Mouse (Mus musculus) G1E-ER4 (cell line): Measurements from ENCODE around the gene Pear1. TPM values are rescaled to one million over a fixed set of nuclear protein-coding genes. Genes with fewer than 3 reads are reported as not detected.
"Not testable (repeated sequence)": the region's sequence is repeated elsewhere in the genome, so short reads cannot be mapped to it uniquely, and the experiment has no call there.

Experiments used
- GATA1 ChIP-seq: IDR thresholded peaks from one replicate; pipeline ENCODE4 v1.8.0; 2012; ENCODE audit warnings: low read length, inconsistent platforms
- polyA plus RNA-seq: library from polyadenylated mRNA; stranded (reverse); fragments of >175 nt; gene quantifications from 2 replicates; pipeline ENCODE4 v1.2.3, GENCODE M21; 2012

The Pear1 gene
- not detected in 2 replicates for polyA plus RNA-seq

- TF ChIP-seq GATA1 = not testable (repeated sequence)
These were observed at the start of gene Pear1 for GRCm38 (mm10) chr3:87824206-87824605. Gene Pear1, minus strand, starts transcription at chr3:87824306.

- no peak for TF ChIP-seq GATA1
These were observed 35.7 kb upstream of the Pear1 start for GRCm38 (mm10) chr3:87859813-87860212.

GRCm38 (mm10) chr3:87857666-87858065 is 33.6 kb upstream of the Pear1 start:
- no peak for TF ChIP-seq GATA1

- no peak for TF ChIP-seq GATA1
These were observed 31.8 kb upstream of the Pear1 start for GRCm38 (mm10) chr3:87855936-87856335.

GRCm38 (mm10) chr3:87854795-87855568 is 30.9 kb upstream of the Pear1 start:
- TF ChIP-seq GATA1 = no peak

- TF ChIP-seq GATA1 = no peak
These were observed 25.0 kb upstream of the Pear1 start for GRCm38 (mm10) chr3:87849117-87849516.

GRCm38 (mm10) chr3:87847680-87848079 is 23.6 kb upstream of the Pear1 start:
- TF ChIP-seq GATA1 = no peak

- no peak for TF ChIP-seq GATA1
These were observed 22.6 kb upstream of the Pear1 start, which contains the start of gene Sh2d2a for GRCm38 (mm10) chr3:87846650-87847110. Gene Sh2d2a, plus strand, starts transcription at chr3:87846755.

- no peak for TF ChIP-seq GATA1
These were observed 22.1 kb upstream of the Pear1 start for GRCm38 (mm10) chr3:87846186-87846585.

- no peak for TF ChIP-seq GATA1
These were observed 20.9 kb upstream of the Pear1 start for GRCm38 (mm10) chr3:87844981-87845380.

- TF ChIP-seq GATA1 = no peak
These were observed 16.8 kb upstream of the Pear1 start for GRCm38 (mm10) chr3:87840858-87841257.

- TF ChIP-seq GATA1 = no peak
These were observed 14.5 kb upstream of the Pear1 start for GRCm38 (mm10) chr3:87838622-87839021.

- TF ChIP-seq GATA1 = no peak
These were observed 9.4 kb upstream of the Pear1 start for GRCm38 (mm10) chr3:87833482-87833881.

- no peak for TF ChIP-seq GATA1
These were observed 8.2 kb upstream of the Pear1 start for GRCm38 (mm10) chr3:87832109-87832859.

- no peak for TF ChIP-seq GATA1
These were observed 4.9 kb upstream of the Pear1 start for GRCm38 (mm10) chr3:87829025-87829424.

GRCm38 (mm10) chr3:87828435-87828834 is 4.3 kb upstream of the Pear1 start:
- TF ChIP-seq GATA1 = no peak
